25 mouse cellular contexts compared by ENCODE assay signal in genomic region chr3:138461832-138462231, GRCm38 (mm10). TPM values are rescaled to one million over a fixed set of nuclear protein-coding genes. Genes with fewer than 3 reads are reported as not detected.
"Had no signal": no experiment of that assay in that cellular context is flagged by ENCODE, and none has a peak within 500 bp of the region (broad histone marks: within the 10 kb centered on the region; RNA-seq: fewer than 3 reads in every experiment).

No protein-coding gene starts in this region.

- H3K4me3 ChIP-seq: midbrain, embryonic 10.5 days; myocyte; neural tube, embryonic 13.5 days; neural tube, embryonic 15.5 days had no signal

- DNase-seq: lung, adult 18-20 months; lung, embryonic 14.5 days; lung, postnatal 10 days; lung, postnatal 4 days; midbrain, embryonic 14.5 days; retina, postnatal 1 day; right cerebral cortex, adult 18-20 months; right cerebral cortex, postnatal 25 days; right cerebral cortex, postnatal 4 days; spleen, adult 18-20 months; thymus, adult 18-20 months; thymus, postnatal 14 days; thymus, postnatal 36 days had no signal

- H3K27me3 ChIP-seq: neural tube, embryonic 13.5 days; neural tube, embryonic 15.5 days had no signal

- H3K9me3 ChIP-seq: midbrain, embryonic 10.5 days; neural tube, embryonic 13.5 days; neural tube, embryonic 15.5 days had no signal

- H3K27ac ChIP-seq: liver, embryonic 14.5 days; midbrain, embryonic 10.5 days; neural tube, embryonic 13.5 days; neural tube, embryonic 15.5 days had no signal

- H3K9ac ChIP-seq: liver, embryonic 14.5 days; lung, embryonic 14.5 days; neural tube, embryonic 13.5 days; neural tube, embryonic 15.5 days had no signal

- H3K4me1 ChIP-seq: midbrain, embryonic 10.5 days; neural tube, embryonic 13.5 days; neural tube, embryonic 15.5 days had no signal

- H3K4me2 ChIP-seq: lung, embryonic 14.5 days; neural tube, embryonic 13.5 days; neural tube, embryonic 15.5 days had no signal

RNA-seq across cellular contexts. Expression of gene Adh4, which starts 46.6 kb away (rescaled TPM):
- total RNA-seq: megakaryocyte, adult 5-6 weeks; megakaryocyte-erythroid progenitor cell, adult 5-6 weeks had no signal
- polyA plus RNA-seq: lung, embryonic 14.5 days; lung, embryonic 16.5 days; midbrain, embryonic 10.5 days; midbrain, embryonic 14.5 days; myocyte; neural tube, embryonic 11.5 days; neural tube, embryonic 13.5 days; neural tube, embryonic 15.5 days; stomach, embryonic 14.5 days; stomach, embryonic 16.5 days; thymus, postnatal 0 days had no signal
